Mouse (Mus musculus) forelimb bud, embryonic 11.5 days (tissue): Measurements from ENCODE around the gene Pcsk7.

ENCODE experiments used
- DNase-seq: peaks from one replicate; pipeline ENCODE4 v3.0.0-alpha.2; 2012; ENCODE audit warnings: low read depth, low spot score

Gene Pcsk7

DNA sequence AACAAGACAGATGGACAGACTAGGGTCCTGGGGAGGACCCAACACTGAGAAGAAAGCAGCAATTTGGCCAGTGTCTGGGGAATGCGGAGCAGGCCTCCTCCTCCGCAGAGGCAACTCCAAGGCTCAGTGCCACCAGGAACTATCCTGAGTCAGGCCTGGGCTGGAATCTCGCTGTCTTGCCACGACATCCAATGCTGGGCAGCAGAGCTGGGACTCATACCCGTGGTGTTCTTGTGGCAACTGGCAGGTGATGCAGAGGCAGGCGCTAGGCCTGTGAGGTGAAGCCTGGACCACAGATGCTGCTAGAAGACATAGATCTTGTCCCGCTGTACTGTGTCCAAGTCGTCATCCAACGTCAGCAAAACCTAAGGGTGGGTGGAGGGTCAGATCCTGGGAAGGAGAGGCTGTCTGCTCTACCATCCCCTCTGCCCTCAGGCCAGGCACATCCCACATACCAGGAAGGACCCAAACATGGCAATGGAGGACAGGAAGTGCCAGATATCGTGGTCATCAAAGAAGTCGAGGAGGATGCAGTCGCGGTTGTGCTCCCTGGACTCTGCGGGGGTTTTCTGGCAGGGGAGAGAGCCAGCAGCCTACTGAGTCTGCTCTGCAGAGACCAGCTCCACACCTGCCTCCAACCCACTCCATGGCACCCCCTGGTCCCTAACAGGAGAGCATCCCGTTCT, 32.8 kb downstream of the Pcsk7 start:
- no peak for DNase-seq

DNA sequence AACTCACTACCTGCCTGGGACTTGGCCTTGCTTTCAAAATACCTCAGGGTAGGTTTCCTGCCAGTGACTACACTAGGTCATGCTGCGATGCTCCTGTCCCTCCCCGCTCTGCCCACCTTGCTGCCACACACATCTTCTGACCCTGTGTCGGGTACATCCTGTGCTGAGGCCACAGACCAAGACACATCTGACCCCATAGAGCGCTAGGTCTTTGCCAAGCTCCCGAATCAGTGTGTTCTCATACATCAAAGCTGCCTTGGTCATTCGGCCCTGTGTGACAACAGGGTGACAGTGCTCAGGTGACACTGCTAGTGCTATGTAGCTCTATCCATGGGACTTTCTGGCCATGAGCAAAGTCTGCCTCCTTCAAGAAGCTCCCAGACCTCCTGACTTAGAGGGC, 33.5 kb downstream of the Pcsk7 start:
- no peak for DNase-seq

DNA sequence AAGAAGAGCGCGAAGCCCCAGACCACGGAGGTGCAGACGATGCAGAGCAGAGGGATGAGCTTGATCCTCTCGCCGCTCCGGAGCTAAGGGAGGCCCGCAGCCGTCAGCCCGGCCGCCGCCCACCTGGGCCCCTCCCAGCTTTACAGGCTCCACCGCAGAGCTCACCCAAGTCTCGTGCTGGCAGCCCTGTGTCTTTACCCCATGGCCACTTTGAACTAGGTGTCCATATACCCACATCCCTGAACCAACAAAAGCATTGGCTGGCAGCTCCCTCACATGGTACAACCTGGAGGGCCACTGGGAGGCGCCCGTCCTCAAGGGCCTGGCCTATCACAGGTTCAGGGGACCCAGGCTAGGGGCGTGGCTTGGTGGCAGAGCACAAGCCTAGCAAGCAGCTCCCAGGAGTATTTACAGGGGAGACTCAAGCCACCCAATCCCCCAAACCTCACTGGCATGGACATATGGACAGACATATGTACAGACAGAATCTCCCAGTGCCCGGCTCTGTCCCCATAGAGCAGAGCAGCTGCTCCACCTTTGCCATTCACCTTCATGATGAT, 35.1 kb downstream of the Pcsk7 start:
- no peak for DNase-seq

DNA sequence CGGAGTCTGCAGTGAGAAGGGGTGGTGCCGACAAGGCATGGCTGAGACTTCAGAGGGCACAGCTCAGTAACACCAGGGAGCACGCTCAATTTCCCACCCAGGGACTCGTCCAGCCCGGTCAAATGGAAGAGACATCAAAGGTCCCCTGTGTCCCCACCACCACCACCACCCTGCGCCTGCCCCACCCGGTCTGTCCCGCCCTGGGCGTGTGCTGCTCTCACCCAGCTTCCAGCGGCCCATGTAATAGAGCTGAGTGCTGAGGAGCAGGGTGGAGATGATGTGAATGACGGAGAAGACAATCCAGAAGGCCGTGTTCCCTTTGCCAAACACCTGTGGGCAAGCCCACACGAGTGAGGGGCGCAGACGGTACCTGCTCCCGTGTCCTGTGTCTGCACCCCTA, 36.2 kb downstream of the Pcsk7 start:
- DNase-seq, result no peak

DNA sequence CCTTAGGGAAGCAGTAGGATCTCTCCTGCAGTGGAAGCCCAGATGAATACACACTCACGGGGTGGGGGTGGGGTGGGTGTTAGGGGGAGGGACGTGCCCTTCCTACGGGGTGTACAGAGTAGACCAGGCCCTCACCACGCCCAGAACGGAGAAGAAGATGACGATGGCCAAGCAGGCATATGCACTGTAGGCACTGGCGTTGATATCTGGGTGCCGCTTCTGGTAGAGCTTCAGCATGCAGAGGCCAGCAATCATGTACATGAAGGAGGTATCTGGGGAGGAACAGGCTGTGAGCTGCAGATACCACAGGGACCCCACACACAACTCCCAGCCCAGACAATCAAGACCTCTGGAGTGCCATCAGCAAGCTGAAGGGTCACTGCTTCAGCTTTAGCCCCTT, 36.6 kb downstream of the Pcsk7 start:
- no peak for DNase-seq

DNA sequence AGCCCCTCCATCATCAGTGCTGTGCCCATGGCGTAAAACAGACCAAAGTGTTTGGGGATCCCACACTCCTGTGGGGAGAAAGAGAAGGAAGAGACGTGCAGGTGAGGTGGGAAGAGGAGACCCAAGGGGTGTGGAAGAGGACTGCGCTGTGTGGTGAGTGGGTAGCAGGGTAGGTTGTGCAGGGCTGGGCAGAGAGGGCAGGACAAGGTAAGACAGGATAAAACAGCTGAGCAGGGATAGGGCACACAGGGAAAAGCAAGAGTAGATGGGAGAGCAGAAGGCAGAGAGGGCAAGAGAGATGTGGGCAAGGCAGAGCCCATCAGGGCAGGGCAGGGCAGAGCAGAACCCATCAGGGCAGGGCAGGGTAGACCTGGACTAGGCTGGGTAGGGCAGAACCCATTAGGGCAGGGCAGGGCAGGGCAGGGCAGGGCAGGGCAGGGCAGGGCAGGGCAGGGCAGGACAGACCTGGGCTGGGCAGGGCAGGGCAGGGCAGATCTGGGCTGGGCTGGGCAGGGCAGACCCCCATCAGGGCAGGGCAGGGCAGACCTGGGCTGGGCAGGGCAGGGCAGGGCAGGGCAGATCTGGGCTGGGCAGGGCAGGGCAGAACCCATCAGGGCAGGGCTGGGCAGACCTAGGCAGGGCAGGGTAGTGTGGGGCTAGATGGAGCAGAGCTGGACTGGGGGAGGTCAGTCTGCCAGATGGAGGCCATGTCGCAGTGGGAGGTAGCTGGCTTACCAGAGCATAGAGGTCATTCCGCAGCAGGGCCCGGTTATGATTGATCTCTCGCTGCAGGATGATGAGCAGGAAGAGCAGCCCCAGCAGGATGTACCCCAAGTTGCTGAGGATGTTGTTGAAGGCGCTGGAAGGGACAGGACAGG, 37.6 kb downstream of the Pcsk7 start:
- DNase-seq, result no peak

DNA sequence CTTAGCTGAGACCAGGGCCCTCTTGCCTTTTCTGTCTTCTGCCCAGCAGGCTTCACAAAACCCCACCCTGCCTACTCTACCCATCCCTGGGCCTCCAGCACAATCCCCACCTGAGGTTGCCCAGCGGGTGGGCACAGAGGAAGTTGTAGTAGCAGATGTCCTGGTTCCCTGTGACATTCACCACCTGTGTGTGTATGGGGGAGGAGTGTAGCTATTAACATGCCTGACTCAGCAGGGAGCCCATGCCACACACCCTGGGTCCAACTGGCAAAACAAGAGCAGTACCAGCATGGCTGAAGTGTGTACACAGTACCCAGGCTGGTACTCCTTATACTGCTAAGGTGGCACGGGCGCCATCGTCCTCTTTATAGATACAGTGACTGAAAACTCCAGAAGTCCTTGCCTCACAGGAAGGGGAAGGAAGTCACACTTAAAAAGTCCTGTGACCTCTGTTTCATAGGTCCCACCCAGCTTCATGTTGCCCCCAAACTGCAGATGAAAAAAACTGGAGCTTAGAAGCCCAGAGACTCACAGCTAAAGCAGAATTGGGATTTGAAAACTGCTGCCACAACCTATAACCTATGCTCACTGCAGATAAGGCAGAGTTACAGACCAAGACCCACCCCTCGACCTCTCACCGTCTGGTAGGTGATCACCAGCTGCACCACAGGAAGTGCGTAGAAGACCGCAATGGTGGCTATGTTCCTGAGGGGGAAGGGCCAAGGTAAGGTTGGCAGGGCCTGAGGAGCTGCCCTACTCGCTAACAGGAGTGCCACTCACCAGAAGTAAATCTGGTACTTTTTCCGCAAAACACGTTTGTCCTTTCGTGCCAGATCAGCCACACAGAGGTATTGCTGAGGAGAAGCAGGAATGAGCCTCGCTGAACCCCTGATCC, 38.5 kb downstream of the Pcsk7 start:
- DNase-seq, result no peak

DNA sequence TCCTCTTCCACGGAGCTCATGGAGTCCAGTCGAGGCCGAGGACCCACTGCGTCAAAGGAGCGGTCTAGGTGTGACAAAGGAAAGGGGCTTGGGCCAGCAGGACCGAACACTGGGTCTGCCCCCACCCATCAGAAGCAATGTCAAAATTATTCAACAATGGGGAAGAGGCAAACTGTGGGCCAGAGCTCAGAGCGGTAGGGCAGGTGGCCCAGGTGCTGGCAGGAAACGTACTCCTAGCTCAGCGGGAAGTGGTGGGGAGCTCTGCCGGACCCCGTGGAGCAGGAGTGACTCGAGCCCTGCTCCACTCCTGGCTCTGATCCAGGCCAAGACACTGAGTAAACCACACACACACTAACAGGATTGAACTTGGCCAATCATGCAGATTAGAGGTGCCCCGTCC, 39.4 kb downstream of the Pcsk7 start:
- DNase-seq, result no peak

DNA sequence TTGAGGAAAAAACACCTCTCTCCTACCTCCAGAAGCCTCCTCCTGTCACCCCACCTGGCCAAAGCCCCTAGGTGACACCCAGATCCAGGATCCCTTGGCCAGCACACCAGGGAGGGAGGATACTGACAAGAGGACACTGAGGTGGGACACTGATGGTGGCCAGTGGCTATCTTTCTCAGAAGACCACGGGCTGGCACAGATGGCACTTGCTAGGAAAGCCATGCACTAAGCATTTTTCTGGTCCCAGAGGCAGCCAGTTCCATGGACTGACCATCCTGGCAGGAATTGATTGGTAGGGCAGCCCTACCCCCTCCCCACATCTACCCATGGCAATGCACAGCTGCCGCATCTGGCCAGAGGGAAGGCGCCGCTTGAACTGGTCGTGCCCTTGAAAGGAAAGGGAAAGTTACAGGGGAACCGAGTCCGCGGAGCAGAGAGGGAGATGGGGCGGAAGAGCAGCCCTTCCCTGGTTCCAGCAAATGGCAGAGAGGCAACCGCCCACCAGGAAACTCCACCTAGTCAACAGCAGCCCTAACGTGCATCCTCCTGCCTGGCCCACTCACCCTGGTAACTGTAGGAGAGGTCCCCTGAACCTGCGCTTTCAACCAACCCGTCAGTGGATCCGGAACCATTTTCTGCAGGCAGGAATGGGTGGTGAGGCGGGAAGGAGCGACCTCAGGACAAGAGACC, 40.0 kb downstream of the Pcsk7 start:
- DNase-seq, result no peak

DNA sequence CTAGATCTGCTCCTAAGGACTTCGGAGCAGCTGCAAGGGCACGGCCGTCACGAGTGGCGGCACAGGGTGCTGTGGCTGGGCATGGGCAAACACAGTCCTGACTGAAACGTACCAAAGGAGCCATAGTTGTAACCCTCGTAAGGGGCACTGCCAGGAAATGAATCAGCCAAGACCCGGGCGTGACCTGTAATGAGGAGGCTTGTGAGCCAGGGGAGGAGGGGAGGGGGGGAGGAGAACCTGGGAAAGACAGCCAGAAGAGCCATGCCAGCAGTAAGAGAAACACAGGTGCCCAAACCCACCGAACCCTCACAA, 40.5 kb downstream of the Pcsk7 start:
- no peak for DNase-seq

DNA sequence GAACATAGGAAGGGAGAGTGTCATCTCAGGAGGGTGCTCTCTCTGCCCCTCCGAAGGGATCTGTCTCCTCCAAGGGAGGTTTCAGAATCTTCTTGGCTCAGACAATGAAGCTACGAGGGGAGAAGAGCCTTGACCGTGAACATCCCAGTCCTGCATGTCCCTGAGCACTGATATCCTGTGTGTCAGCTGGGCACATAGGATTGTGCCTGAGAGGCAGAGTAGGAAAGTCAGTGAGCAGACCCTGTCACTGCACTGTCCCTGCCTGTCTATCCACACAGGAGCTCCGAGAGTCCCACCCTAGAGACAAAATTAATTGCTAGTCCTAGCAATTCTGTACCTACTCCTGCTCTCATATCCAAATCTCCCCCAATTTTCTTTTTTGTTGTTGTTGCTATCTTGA, 45.8 kb downstream of the Pcsk7 start:
- DNase-seq, result no peak

DNA sequence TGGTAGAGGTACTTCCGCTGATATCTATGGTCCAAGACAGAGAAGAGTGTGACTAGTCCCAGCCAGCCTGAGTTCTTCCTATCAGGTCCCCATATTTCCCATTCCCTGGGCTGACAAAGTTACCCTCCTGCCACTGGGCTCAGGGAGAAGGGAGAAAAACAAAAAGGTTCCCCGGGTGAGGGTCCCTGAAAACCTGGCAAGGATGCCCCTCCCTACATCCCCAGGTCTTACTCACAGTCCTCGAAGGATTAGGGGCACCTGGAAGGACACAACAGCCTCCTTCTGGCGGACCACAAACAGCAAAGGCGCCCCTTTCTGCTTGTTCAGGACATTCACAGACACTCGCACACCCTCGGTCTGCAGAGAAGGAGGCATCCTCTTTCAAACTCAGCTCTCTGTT, 46.6 kb downstream of the Pcsk7 start:
- no peak for DNase-seq

DNA sequence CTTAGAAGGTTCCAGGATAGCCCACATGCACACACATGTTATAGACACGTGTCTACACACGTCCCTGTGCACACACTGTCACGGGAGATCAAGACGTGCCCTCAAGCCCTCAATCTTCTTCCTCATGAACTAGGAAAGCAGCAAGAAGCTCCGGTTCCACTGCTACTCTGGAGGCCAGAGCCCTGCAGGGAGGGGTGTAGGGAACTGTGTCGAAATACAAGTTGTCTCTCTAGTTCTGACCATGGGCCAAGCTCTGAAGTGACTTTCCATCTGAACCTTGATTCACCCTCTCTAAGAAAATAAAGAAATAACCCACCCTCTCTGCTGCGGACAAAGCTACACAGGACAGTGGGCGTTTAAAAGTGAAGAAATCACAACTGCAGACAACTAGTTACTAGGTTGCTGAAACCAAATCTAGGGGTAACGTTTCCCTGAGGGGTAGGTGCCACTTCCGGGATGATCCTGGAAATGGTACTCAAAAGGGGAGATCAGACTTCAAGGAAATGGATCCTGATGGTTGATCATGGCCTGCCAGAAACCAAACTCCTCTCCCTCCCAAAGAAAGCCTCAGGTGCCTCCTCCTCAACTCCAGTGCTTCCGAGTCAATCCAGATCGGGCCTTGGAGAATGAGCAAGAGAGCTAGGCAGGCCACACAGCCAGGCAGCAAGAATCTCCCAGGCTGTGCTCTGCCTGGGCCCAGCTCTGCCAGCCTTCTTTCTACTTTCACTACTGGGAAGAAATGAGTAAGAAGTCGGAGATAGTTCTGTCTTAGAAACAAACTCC, 47.4 kb downstream of the Pcsk7 start:
- no peak for DNase-seq

DNA sequence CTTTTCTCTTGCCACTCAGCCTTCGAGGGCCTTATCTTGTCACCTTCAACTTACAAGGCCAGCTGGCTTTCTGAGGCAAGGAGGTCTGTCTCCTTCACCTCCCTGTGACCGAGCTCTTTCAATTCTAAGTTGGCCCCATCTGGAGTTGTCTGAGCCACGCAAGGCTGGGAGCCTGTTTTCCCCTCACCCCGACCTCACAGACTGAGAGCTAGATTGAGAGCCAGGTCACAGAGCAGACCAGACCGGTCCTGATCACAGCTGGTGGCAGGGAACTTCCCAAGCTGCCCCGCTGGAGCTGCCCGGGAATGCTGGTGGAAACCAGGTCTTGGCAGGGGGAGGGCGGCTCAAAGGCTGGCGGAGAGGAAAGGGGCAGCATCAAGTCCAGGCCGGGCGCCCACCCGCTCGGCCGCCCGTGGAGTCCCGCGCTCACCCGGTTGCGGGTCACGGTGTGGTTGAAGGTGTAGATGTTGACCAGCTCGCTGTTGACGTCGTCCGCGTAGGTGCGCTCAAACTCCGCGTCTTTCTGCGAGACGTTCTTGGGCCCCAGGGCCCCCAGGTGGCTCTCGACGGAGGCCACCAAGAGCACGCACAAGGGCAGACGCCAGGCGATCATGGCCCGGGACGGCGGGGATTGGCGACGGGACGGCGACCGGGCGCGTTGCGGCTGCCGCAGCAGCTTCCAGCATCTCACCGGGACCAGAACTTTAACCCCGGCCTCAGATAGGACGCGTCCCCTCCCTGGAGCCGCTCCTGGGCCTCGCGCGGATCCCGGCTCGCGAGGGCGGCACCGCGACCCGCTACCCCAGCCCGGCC, 48.2 kb downstream of the Pcsk7 start:
- peak; percentile 38 for DNase-seq

DNA sequence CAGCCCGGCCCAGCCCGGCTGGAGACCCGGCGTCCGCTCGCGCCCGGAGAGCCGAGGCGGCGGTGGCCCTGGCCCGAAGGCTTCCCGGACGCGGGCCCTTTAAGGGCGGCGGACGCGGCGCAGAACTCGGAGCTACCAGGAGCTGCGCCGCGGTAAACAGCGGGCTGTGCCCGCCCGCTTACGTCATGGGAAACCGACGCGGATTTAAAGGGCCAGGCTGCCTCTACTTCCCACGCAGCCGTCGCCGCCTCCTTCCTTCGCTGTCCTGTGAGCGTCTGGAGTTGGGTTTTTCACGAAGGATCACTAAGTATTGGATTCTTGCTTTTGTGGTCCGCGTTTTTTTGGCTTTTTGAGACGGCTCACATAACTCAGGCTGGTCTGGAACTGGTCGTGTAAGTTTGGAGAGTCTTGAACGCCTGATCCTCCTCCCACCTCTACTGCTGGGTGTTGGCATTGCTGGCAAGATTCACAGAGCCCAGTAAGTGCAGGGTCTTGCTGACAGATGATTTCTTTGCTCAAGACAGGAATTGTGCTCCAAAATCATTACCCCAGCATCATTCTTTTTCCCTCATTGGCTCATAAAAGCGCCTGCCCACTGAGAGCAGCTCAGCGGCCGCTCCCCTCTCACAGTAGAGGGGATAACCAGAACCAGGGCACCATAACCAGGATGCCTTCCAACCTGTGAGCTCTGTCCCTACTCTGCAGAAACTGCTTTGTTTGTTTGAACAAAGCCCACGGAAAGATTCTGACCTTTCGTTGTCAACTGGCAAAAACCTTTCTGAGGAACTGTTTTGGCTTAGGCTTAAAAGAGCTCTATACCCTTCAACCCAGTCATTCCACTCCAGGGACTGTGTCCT, 49.0 kb downstream of the Pcsk7 start, which contains the start of gene Sidt2:
Gene Sidt2 (minus strand): TSS at position 152 of the 857 bp plus-strand sequence.
- peak; percentile 87 for DNase-seq

DNA sequence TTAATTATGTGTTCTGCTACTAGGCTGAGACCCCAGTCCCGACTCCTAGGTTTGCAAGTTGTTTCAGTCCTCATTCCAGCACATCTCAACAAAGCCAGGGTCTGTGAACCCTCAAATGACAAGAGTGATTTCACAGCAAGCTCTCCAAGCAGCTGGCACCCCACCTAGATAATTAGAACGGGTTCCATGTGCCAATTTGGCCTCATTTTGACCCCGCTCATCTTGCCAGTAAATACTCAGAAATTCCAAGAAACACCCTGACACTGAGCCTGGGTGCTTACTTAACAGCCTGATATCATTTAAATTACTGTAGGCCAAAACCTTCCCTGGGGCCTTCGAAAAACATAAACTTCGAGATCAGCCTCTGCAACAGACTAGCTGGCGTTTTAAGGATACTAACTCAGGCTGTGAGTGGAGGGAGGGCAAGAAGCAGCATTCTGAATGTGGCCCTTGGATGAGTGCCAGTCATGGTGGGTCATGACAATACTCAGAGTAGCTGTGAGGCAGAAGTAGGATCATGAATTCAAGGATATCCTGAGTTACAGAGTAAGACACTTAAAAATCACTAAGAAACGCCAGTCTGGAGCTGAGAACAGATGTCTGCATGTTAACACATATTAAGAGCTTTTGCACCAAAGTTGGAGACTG, 51.9 kb downstream of the Pcsk7 start:
- no peak for DNase-seq

DNA sequence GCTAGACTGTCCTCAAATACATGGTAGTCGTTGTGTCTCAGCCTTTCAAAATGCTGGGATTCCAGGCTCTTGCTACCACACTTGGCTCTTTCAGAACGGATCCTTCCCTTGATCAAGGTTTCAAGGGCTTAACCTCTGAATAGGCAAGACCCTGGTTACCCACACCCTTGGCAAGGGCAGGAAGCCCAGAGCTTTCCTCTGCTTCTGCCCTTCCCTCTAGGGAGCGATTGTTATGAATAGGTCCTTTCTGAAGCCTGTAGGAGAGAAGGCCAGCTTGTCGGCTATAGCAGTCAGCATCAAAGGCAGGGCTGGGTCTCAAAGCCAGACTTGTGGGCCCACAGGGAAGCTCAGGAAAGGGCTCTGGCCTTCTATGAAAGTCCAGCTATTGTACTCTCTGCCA, 52.6 kb downstream of the Pcsk7 start:
- no peak for DNase-seq

DNA sequence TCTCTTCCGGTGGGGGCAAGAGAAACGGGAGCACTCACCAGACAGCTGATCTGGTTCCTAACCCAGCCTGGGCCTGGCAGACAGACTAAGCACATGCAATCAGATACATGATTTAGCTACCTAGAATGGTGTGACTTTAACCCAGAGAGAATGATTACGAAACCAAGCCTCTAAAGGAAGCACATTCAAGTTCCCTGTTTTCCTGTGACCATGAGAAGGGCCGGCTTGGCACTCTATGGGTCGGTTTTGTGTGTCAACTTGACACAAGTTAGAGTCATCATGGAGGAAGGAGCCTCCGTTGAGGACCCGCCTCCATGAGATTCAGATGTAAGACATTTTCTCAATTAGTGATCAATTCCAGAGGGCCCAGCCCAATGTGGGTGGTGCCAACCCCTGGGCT, 53.4 kb downstream of the Pcsk7 start:
- DNase-seq, result no peak
